Mouse (Mus musculus) heart, adult 8-10 months (tissue): ENCODE measurements around the gene Ism1. TPM values are rescaled to one million over a fixed set of nuclear protein-coding genes. Genes with fewer than 3 reads are reported as not detected.
A peak's percentile ranks its signal among the peaks of the same experiment; 100 is the strongest.

ENCODE experiments used
- DNase-seq: peaks from one replicate; pipeline ENCODE4 v3.0.0; 2022; ENCODE audit warnings: low spot score
- total RNA-seq, 4 experiments: library from RNA; stranded (reverse); gene quantifications; 2 replicates each; pipeline ENCODE4 v1.2.4; 2022

The Ism1 gene
- total RNA-seq, 4 experiments from 2014 or later: 0.73 to 1.6 (median 1.3) TPM

DNA sequence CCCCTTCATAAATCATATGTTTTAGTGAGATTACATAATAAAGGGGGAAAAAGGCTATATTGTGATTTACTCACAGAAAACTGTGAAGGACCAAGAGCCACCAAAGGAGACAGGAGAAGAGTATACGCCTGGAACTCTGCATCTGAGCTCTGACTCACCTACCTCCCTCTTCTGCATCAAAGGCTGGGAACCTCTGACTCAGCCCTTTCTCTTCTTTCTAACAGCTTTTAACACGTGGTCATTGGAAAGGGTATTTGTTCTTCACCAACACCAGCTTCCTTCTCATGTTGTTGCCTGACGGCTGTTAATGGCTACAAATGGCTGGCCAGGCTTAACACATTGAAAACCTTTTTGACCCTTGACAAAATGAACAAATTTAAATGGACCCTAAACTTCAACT, 36.2 kb downstream of the Ism1 start:
- no peak for DNase-seq

DNA sequence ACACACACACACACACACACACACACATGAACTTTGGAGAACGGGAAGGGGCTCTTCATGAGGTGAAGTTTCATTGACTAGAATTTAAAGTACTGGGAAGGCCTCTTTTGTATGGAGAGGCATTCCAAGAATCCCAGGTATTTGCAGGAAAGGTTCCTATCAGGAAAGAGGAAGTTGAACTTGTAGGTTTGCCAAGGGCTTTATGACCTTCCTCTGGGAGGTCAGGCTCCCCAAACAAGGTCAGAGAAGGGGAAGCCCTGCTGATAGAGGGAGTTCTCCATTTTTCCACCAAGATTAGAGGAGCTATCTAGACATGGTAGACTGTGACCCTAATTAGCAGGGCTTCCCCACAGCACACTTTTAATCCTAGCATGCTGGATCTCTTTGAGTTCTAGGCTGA, 39.8 kb downstream of the Ism1 start:
- no peak for DNase-seq

DNA sequence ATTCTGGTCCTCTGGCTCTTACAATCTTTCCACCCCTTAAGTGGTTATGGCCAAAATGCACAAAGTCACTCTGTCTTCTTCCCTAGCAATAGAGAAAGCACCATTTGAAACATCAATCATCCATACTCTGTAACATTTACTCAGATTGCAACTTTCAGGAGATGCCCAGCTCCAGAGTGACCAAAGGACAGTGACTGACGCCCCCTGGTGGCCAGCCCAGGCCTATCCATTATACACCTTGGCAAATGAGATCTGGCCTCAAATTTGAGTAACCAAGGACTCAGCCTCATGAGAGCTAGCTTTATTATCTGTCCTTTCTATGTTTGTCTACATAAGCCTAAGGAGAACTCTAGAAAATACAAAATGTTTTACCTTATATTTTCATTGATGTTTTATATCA, 44.7 kb downstream of the Ism1 start:
- peak; percentile 24 for DNase-seq

- DNase-seq: no peak
These were observed 45.3 kb downstream of the Ism1 start for GRCm38 (mm10) chr2:139723304-139723703.

- DNase-seq: no peak
These were observed 46.3 kb downstream of the Ism1 start for GRCm38 (mm10) chr2:139724202-139724838.

DNA sequence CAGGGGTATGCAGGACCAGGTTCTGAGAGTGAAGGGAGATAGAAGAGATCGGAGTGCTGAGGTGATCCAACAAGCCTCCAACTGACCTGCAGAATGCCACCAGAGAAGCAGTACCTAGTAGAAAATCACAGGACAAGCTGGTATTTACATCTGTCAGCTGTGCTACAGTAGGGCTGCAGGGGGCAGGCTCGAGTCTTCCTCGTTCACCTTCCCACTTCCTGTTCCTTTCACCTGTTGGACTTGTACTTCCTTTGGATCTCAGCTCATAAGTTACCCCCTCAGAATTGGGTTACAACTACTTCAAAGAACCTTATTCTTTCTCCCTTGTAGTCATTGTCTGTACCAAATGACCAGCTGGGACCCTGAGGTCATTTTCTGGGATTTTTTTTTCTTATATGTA, 47.4 kb downstream of the Ism1 start:
- DNase-seq: no peak

DNA sequence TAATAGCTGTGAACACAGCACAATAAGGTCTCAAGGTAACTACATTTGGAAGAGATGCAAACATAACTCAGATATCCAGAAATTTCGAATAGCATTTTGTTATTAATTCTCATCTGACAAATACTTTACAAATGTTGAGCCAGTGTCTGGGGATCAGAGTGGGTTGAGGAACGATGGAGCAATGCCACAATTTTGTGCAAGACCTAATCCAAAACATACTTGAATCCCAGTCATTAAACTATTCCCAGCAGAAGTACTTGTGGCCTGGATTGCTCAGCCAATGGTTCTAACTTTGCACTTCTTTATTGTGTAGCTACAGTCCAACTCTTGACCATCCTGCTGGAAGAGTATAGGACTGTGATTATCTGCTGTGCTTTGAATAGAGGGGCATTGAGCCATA, 50.1 kb downstream of the Ism1 start:
- no peak for DNase-seq

DNA sequence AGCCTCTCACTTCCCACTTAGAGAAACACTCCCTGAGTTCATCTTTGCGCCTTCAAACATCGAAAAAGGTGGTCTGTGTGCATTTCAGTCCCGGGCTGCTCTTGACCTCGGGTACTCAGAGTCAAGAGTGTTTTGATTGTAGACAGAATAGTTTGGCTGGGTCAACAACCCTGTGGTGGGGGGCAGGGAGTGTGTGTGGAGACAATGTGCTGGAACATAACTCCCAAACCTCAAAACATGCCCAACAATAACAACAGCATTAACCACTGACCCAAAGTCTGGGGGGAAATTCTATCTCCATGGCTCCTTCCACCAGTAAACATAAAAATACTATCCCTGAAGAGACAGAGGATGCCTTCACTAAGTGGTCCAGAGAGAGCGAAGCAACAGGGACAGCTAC, 51.4 kb downstream of the Ism1 start:
- DNase-seq: no peak

DNA sequence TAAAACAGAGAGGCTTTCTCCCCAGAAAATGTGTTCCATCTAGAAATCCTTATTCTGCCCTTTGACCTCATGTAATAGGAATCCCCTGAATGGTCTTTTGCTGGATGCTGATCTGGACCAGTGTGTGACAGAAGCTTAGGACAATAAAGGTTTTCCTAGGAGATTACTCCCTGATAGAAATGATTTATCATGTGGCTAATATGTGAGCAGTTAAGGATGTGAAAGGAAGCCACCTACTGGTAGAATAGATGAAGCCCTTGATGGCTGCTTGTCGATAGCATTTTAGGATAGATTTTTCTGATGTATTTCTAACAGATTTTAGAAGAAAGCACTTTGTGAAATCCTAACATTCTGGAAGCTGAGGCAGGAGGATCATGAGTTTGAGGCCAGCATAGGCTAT, 64.4 kb downstream of the Ism1 start:
- no peak for DNase-seq

DNA sequence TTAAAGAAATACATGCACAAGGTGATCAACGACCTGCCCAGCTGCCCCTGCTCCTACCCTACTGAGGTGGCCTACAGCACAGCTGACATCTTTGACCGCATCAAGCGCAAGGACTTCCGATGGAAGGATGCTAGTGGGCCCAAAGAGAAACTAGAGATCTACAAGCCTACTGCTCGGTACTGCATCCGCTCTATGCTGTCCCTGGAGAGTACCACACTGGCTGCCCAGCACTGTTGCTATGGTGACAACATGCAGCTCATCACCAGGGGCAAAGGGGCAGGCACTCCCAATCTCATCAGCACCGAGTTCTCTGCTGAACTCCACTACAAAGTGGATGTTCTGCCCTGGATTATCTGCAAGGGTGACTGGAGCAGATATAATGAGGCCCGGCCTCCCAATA, 79.0 kb downstream of the Ism1 start:
- no peak for DNase-seq

GRCm38 (mm10) chr2:139757456-139757855, 79.5 kb downstream of the Ism1 start:
- no peak for DNase-seq

GRCm38 (mm10) chr2:139764355-139764754, 86.4 kb downstream of the Ism1 start:
- no peak for DNase-seq

- no peak for DNase-seq
These were observed 97.1 kb downstream of the Ism1 start for GRCm38 (mm10) chr2:139774949-139775570.

GRCm38 (mm10) chr2:139776644-139777043, 98.7 kb downstream of the Ism1 start:
- no peak for DNase-seq

- peak; percentile 13 for DNase-seq
These were observed 100.3 kb downstream of the Ism1 start for GRCm38 (mm10) chr2:139778283-139778682.

GRCm38 (mm10) chr2:139783318-139783850, 105.4 kb downstream of the Ism1 start:
- no peak for DNase-seq

- DNase-seq: no peak
These were observed 106.5 kb downstream of the Ism1 start for GRCm38 (mm10) chr2:139784465-139784864.

DNA sequence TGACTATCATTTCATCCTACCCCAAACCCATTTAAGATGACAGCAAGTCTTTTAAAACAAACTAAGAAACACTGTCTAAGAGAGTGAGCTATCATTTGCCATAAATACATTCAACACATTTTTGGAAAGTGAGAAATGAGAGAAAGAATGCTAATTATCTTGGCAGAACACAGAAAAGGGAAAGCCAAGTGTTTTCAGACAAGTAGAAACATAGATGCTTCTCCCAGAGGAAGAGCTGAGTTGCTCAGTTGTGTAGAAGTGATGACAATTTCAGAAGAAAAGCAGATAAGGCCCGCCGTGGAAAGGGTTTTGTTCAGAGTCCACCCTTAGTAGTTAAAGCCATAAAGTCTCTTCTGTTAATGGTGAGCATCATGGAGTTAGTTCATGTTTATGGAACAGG, 107.0 kb downstream of the Ism1 start:
- DNase-seq: peak; percentile 10

DNA sequence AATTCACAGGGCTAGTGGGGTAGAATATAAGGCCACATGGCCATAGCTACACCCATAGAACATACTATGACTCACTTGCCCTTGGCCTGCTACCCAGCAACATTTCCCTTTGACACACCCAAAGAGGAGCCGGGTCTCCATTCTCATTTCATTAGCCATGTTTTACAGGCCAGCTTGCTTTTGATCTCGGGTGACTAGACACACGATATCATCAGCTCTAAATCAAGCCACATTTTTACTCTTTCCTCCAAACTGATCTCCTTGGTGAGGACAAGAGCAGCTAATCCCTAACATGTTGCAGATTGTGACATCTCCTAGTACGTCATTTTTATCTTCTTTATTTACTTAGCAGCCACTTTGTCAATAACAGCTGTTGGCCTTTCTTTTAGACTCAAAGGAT, 110.7 kb downstream of the Ism1 start:
- no peak for DNase-seq

DNA sequence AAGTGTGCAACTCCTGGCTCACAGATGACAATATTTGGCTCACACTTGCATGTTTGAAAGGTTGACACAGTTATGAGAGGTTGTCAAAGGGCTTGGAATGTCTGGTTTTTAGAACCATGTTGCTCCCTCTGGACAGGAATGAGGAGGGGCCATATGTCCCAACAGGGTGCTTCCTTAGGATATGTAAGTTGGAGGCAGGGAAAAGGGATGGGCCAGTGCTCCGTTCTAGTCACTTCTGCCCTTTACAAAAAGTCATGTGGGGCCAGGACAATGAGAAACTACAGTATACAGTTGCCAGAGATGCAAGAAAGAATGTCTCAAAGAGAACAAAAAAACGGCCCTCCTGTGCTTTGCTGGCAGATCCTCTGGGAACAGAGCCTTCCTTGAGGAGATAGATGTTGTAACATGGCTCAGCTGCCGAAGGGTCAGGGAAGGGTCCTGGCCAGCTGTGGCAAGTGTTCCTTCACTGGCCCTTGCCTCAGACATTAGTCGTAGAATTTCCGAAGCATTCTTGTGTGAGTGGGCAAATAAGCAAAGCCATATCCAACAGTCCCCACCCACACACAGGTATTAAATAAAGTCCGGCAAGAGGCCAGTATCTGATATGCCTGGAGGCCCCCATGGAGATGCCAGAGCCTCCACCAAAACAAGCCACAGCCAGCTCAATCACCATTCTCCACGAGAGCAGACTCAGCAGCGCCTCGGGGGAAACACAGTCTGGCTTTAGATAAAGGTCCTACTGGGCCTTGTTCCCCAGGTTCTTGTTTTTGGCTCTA, 114.6 kb downstream of the Ism1 start:
- peak; percentile 16 for DNase-seq

- no peak for DNase-seq
These were observed 126.1 kb downstream of the Ism1 start for GRCm38 (mm10) chr2:139804041-139804440.

- no peak for DNase-seq
These were observed 129.9 kb downstream of the Ism1 start for GRCm38 (mm10) chr2:139807887-139808286.
